Mouse (Mus musculus) cortical plate, adult 2 months (tissue): ENCODE data around the gene Rmnd5b.

Experiments used
- CTCF ChIP-seq: fragments of 200-500 bp; IDR thresholded peaks from 2 replicates; pipeline ENCODE4 v1.5.1; 2011; ENCODE audit warnings: mild to moderate bottlenecking, control low read depth, low read length; ENCODE audit not compliant: insufficient read depth; ENCODE audit errors: extremely low read depth
- POLR2A ChIP-seq: fragments of 200-500 bp; IDR thresholded peaks from 2 replicates; pipeline ENCODE4 v1.6.1; 2011; ENCODE audit warnings: mild to moderate bottlenecking, low read length, control low read depth; ENCODE audit not compliant: insufficient read depth; ENCODE audit errors: extremely low read depth

- TF ChIP-seq CTCF, result no peak
- no peak for TF ChIP-seq POLR2A
Observed at GRCm38 (mm10) chr11:51673291-51673690, 37.6 kb upstream of the Rmnd5b start.
